Mouse (Mus musculus) small intestine, adult 2 months (tissue): ENCODE data around the gene Gm21936.
"Not testable (repeated sequence)": the region's sequence is repeated elsewhere in the genome, so short reads cannot be mapped to it uniquely, and the experiment has no call there.

Experiments
- CTCF ChIP-seq: fragments of 200-500 bp; IDR thresholded peaks from 2 replicates; pipeline ENCODE4 v1.5.1; 2012; ENCODE audit warnings: low read depth, mild to moderate bottlenecking, control low read depth, inconsistent platforms, low read length, moderate library complexity, mixed read lengths; ENCODE audit not compliant: insufficient replicate concordance, insufficient read length; ENCODE audit errors: extremely low read depth
- POLR2A ChIP-seq: fragments of 200-500 bp; IDR thresholded peaks from 2 replicates; pipeline ENCODE4 v1.6.1; 2012; ENCODE audit warnings: low read depth, mild to moderate bottlenecking, control low read depth, inconsistent platforms, low read length, moderate library complexity

- not testable (repeated sequence) for TF ChIP-seq CTCF, POLR2A
These were observed 2.7 kb downstream of the Gm21936 start for GRCm38 (mm10) chr12:87797971-87798370.
